In genomic region chr1:76491187-76491586, GRCm38 (mm10) we compare ENCODE assay signal across 14 mouse cellular contexts.
DNase-seq lines count a peak whose midpoint lies in the region; ATAC-seq and TF ChIP-seq lines count a peak whose summit lies in the region.
"Had no signal": no experiment of that assay in that cellular context is flagged by ENCODE, and none has a peak within 500 bp of the region (broad histone marks: within the 10 kb centered on the region; RNA-seq: fewer than 3 reads in every experiment).

No protein-coding gene starts in this region.

- TF ChIP-seq CTCF in heart, postnatal 0 days (IDR thresholded peaks at IDR 0.05; ENCODE audit: low read depth) = no peak
- no peak for TF ChIP-seq CTCF in forebrain, postnatal 0 days (IDR thresholded peaks at IDR 0.05; ENCODE audit: low read depth)

- no peak for TF ChIP-seq EP300 in heart, postnatal 0 days (IDR thresholded peaks at IDR 0.05; ENCODE audit: low read depth)

- no peak overlapping the region for H3K27ac ChIP-seq in heart, postnatal 0 days (ENCODE audit: low read depth)
- no peak overlapping the region for H3K27ac ChIP-seq in heart, embryonic 12.5 days (ENCODE audit: poor library complexity, severe bottlenecking)
- H3K27ac ChIP-seq in embryonic facial prominence, embryonic 10.5 days (replicated peaks) = no peak overlapping the region
- peak overlapping the region; percentile 75 for H3K27ac ChIP-seq in forebrain, postnatal 0 days (ENCODE audit: low read depth, low read length)
- H3K27ac ChIP-seq in midbrain, embryonic 16.5 days (ENCODE audit: low read length) = peak overlapping the region; percentile 57; the same call in 1 of the 2 replicates
- H3K27ac ChIP-seq in kidney, embryonic 14.5 days (ENCODE audit: low read depth, low read length) = no peak overlapping the region; the same call in 1 of the 2 replicates
- H3K27ac ChIP-seq: gastrocnemius, adult 2 months; limb, embryonic 13.5 days; stomach, postnatal 0 days had no signal

- H3K36me3 ChIP-seq in heart, postnatal 0 days (replicated peaks; ENCODE audit: control insufficient read depth, insufficient read depth, low read length) = no peaks in the 10 kb centered on the region
- no peaks in the 10 kb centered on the region for H3K36me3 ChIP-seq in heart, embryonic 12.5 days
- H3K36me3 ChIP-seq in embryonic facial prominence, embryonic 10.5 days (replicated peaks) = no peaks in the 10 kb centered on the region
- no peaks in the 10 kb centered on the region for H3K36me3 ChIP-seq in forebrain, postnatal 0 days (ENCODE audit: insufficient read depth)
- no peaks in the 10 kb centered on the region for H3K36me3 ChIP-seq in midbrain, embryonic 16.5 days (ENCODE audit: control insufficient read depth, insufficient read depth, low read length)
- no peaks in the 10 kb centered on the region for H3K36me3 ChIP-seq in kidney, embryonic 14.5 days (ENCODE audit: control insufficient read depth, insufficient read depth, low read length)
- H3K36me3 ChIP-seq: limb, embryonic 13.5 days had no signal

- H3K4me2 ChIP-seq in heart, postnatal 0 days (ENCODE audit: low read depth, low read length) = 0 out of 2 replicates have a peak overlapping the region, but pooled peaks have one; percentile 2
- no peak overlapping the region; the same call in 1 of the 2 replicates for H3K4me2 ChIP-seq in heart, embryonic 12.5 days
- peak overlapping the region; percentile 32 for H3K4me2 ChIP-seq in forebrain, postnatal 0 days (ENCODE audit: low read depth)
- peak overlapping the region; percentile 35 for H3K4me2 ChIP-seq in midbrain, embryonic 16.5 days (ENCODE audit: low read length)
- no peak overlapping the region for H3K4me2 ChIP-seq in kidney, embryonic 14.5 days (replicated peaks; ENCODE audit: low read depth, low read length)
- H3K4me2 ChIP-seq: limb, embryonic 13.5 days had no signal

- no peaks in the 10 kb centered on the region for H3K27me3 ChIP-seq in heart, postnatal 0 days (ENCODE audit: control insufficient read depth, insufficient read depth, low read length)
- H3K27me3 ChIP-seq in heart, embryonic 12.5 days (replicated peaks) = no peaks in the 10 kb centered on the region; the same call in 1 of the 2 replicates
- no peaks in the 10 kb centered on the region for H3K27me3 ChIP-seq in embryonic facial prominence, embryonic 10.5 days (replicated peaks; ENCODE audit: low read depth, poor library complexity, severe bottlenecking)
- no peaks in the 10 kb centered on the region for H3K27me3 ChIP-seq in forebrain, postnatal 0 days (ENCODE audit: insufficient read depth, low read length)
- no peaks in the 10 kb centered on the region for H3K27me3 ChIP-seq in midbrain, embryonic 16.5 days (ENCODE audit: control insufficient read depth, insufficient read depth, low read depth, low read length)
- H3K27me3 ChIP-seq in kidney, embryonic 14.5 days (ENCODE audit: control insufficient read depth, insufficient read depth, low read length) = no peaks in the 10 kb centered on the region
- H3K27me3 ChIP-seq: CH12.LX; limb, embryonic 13.5 days had no signal

- 39% methylated on average over 4 of the region's 4 CpGs for WGBS in heart, postnatal 0 days
- 32% methylated on average over 4 of the region's 4 CpGs for WGBS in heart, embryonic 12.5 days
- 58% methylated on average over 4 of the region's 4 CpGs for WGBS in embryonic facial prominence, embryonic 10.5 days
- WGBS in forebrain, postnatal 0 days = 11% methylated on average over 4 of the region's 4 CpGs
- WGBS in midbrain, embryonic 16.5 days = 9% methylated on average over 4 of the region's 4 CpGs
- 53% methylated on average over 4 of the region's 4 CpGs for WGBS in kidney, embryonic 14.5 days

- H3K9ac ChIP-seq in heart, postnatal 0 days (replicated peaks; ENCODE audit: low read depth, low read length) = no peak overlapping the region
- H3K9ac ChIP-seq in heart, embryonic 12.5 days = no peak overlapping the region
- H3K9ac ChIP-seq in forebrain, postnatal 0 days = peak overlapping the region; percentile 32; the same call in 1 of the 2 replicates
- no peak overlapping the region for H3K9ac ChIP-seq in midbrain, embryonic 16.5 days (ENCODE audit: low read depth, low read length)
- H3K9ac ChIP-seq in kidney, embryonic 14.5 days (ENCODE audit: low read depth, low read length) = no peak overlapping the region
- H3K9ac ChIP-seq: limb, embryonic 13.5 days had no signal

- no peak for ATAC-seq in heart, postnatal 0 days (ENCODE audit: insufficient read depth, low read depth)
- no peak for ATAC-seq in heart, embryonic 12.5 days (ENCODE audit: insufficient number of reproducible peaks, low FRiP score)
- ATAC-seq in forebrain, postnatal 0 days = peak; percentile 70
- peak; percentile 43; the same call in 1 of the 2 replicates for ATAC-seq in midbrain, embryonic 16.5 days
- no peak for ATAC-seq in kidney, embryonic 14.5 days (ENCODE audit: low FRiP score, low TSS enrichment)
- ATAC-seq: intestine, embryonic 16.5 days had no signal

- no peak overlapping the region for H3K4me3 ChIP-seq in heart, postnatal 0 days (ENCODE audit: low read depth, low read length)
- H3K4me3 ChIP-seq in heart, embryonic 12.5 days = no peak overlapping the region
- H3K4me3 ChIP-seq in embryonic facial prominence, embryonic 10.5 days = no peak overlapping the region
- 0 out of 2 replicates have a peak overlapping the region, but pooled peaks have one; percentile 4 for H3K4me3 ChIP-seq in forebrain, postnatal 0 days (ENCODE audit: low read depth, low read length)
- H3K4me3 ChIP-seq in midbrain, embryonic 16.5 days (ENCODE audit: low read depth, low read length) = no peak overlapping the region
- H3K4me3 ChIP-seq in kidney, embryonic 14.5 days (ENCODE audit: low read length) = no peak overlapping the region
- H3K4me3 ChIP-seq: gastrocnemius, adult 2 months; limb, embryonic 13.5 days had no signal

- DNase-seq in heart, postnatal 0 days (ENCODE audit: low spot score) = no peak
- peak; percentile 9 for DNase-seq in embryonic facial prominence, embryonic 10.5 days (ENCODE audit: low spot score)
- peak; percentile 64 for DNase-seq in forebrain, postnatal 0 days
- DNase-seq in gastrocnemius, postnatal 4 days (ENCODE audit: low spot score in 2 of 2) = no peak
- DNase-seq in T-cell, adult 2 months (ENCODE audit: low spot score) = no peak
- DNase-seq: cerebellum, adult 8-10 months; gastrocnemius, adult 2 months had no signal

- no peaks in the 10 kb centered on the region for H3K9me3 ChIP-seq in heart, postnatal 0 days (replicated peaks; ENCODE audit: control insufficient read depth, low read length)
- H3K9me3 ChIP-seq in heart, embryonic 12.5 days (replicated peaks) = no peaks in the 10 kb centered on the region
- no peaks in the 10 kb centered on the region for H3K9me3 ChIP-seq in embryonic facial prominence, embryonic 10.5 days
- H3K9me3 ChIP-seq in forebrain, postnatal 0 days (ENCODE audit: low read length) = no peaks in the 10 kb centered on the region
- no peaks in the 10 kb centered on the region for H3K9me3 ChIP-seq in midbrain, embryonic 16.5 days (replicated peaks; ENCODE audit: control insufficient read depth, low read length, poor library complexity, severe bottlenecking)
- no peaks in the 10 kb centered on the region for H3K9me3 ChIP-seq in kidney, embryonic 14.5 days (ENCODE audit: control insufficient read depth, low read length)
- H3K9me3 ChIP-seq: limb, embryonic 13.5 days had no signal

- peaks cover 24% of the 10 kb centered on the region for H3K4me1 ChIP-seq in heart, postnatal 0 days (ENCODE audit: control insufficient read depth, insufficient read depth)
- peaks cover 26% of the 10 kb centered on the region for H3K4me1 ChIP-seq in heart, embryonic 12.5 days (replicated peaks)
- peaks cover 28% of the 10 kb centered on the region for H3K4me1 ChIP-seq in embryonic facial prominence, embryonic 10.5 days
- H3K4me1 ChIP-seq in forebrain, postnatal 0 days (ENCODE audit: insufficient read depth) = peaks cover 18% of the 10 kb centered on the region
- peaks cover 26% of the 10 kb centered on the region for H3K4me1 ChIP-seq in midbrain, embryonic 16.5 days (ENCODE audit: control insufficient read depth, insufficient read depth, low read length)
- no peaks in the 10 kb centered on the region for H3K4me1 ChIP-seq in kidney, embryonic 14.5 days (ENCODE audit: control insufficient read depth, insufficient read depth, low read length)

Comparison
In these comparisons a context has a peak if more than half of its experiments do, and no peak if none do; other contexts are left out.
1. H3K4me2 ChIP-seq: peak in heart, postnatal 0 days (single experiment), forebrain, postnatal 0 days (single experiment) and midbrain, embryonic 16.5 days (single experiment); none in heart, embryonic 12.5 days (single experiment) and kidney, embryonic 14.5 days (single experiment).
2. ATAC-seq: peak in forebrain, postnatal 0 days (single experiment) and midbrain, embryonic 16.5 days (single experiment); none in heart, postnatal 0 days (single experiment), heart, embryonic 12.5 days (single experiment) and kidney, embryonic 14.5 days (single experiment).
3. DNase-seq: peak in embryonic facial prominence, embryonic 10.5 days (single experiment) and forebrain, postnatal 0 days (single experiment); none in heart, postnatal 0 days (single experiment), gastrocnemius, postnatal 4 days (0 of 2) and T-cell, adult 2 months (single experiment).
4. H3K27ac ChIP-seq: peak in forebrain, postnatal 0 days (single experiment) and midbrain, embryonic 16.5 days (single experiment); none in heart, postnatal 0 days (single experiment), heart, embryonic 12.5 days (single experiment), embryonic facial prominence, embryonic 10.5 days (single experiment) and kidney, embryonic 14.5 days (single experiment).